Mouse (Mus musculus) thymus, adult 2 months (tissue): ENCODE results near the gene Klk1b22. TPM values are rescaled to one million over a fixed set of nuclear protein-coding genes. Genes with fewer than 3 reads are reported as not detected.
"Not testable (repeated sequence)": the region's sequence is repeated elsewhere in the genome, so short reads cannot be mapped to it uniquely, and the experiment has no call there.

ENCODE experiments used
- DNase-seq: peaks from one replicate; pipeline ENCODE4 v3.0.0; 2021
- H3K27ac ChIP-seq: fragments of 200-500 bp; 2 replicates; pipeline ENCODE4 v1.5.1; 2012; ENCODE audit warnings: low read length, control low read depth; ENCODE audit not compliant: control insufficient read depth, insufficient read depth
- H3K27me3 ChIP-seq: fragments of 200-500 bp; 2 replicates; pipeline ENCODE4 v1.6.1; 2012; ENCODE audit warnings: mild to moderate bottlenecking, low read length, moderate library complexity, mixed read lengths; ENCODE audit not compliant: control insufficient read depth, insufficient read depth
- H3K36me3 ChIP-seq: fragments of 200-500 bp; 2 replicates; pipeline ENCODE4 v1.6.1; 2012; ENCODE audit warnings: mild to moderate bottlenecking, low read length, moderate library complexity; ENCODE audit not compliant: control insufficient read depth, insufficient read depth
- H3K4me1 ChIP-seq: fragments of 200-500 bp; replicated peaks from 2 replicates; pipeline ENCODE4 v1.6.1; 2012; ENCODE audit warnings: low read length; ENCODE audit not compliant: control insufficient read depth, insufficient read depth
- H3K4me3 ChIP-seq: fragments of 200-500 bp; 2 replicates; pipeline ENCODE4 v1.5.1; 2012; ENCODE audit warnings: mild to moderate bottlenecking, low read length, control low read depth, moderate library complexity; ENCODE audit not compliant: control insufficient read depth, insufficient read depth
- CTCF ChIP-seq: fragments of 200-500 bp; IDR thresholded peaks from 2 replicates; pipeline ENCODE4 v1.5.1; 2012; ENCODE audit warnings: mild to moderate bottlenecking, control low read depth, low read length, moderate library complexity, borderline replicate concordance; ENCODE audit not compliant: control insufficient read depth, poor library complexity, insufficient read depth; ENCODE audit errors: extremely low read depth
- POLR2A ChIP-seq: fragments of 200-500 bp; IDR thresholded peaks from 2 replicates; pipeline ENCODE4 v1.6.1; 2012; ENCODE audit warnings: mild to moderate bottlenecking, low read length, control low read depth, moderate library complexity; ENCODE audit not compliant: control insufficient read depth, poor library complexity, insufficient read depth; ENCODE audit errors: extremely low read depth
- WGBS: fragments of 180-500 bp; shearing (Covaris S2); methylation state at CpG from one replicate; pipeline ENCODE4 v1.1.7; 2018; 5-methylcytosine and 5-hydroxymethylcytosine counted together
- polyA plus RNA-seq: library from polyadenylated mRNA; depleted of rRNA; stranded (reverse); fragments of >200 nt; gene quantifications from 2 replicates; pipeline ENCODE4 v1.2.3, GENCODE M21; 2012; rRNA removed

Klk1b22 gene
- 0.27 and 0.70 TPM in 2 replicates for polyA plus RNA-seq

DNA sequence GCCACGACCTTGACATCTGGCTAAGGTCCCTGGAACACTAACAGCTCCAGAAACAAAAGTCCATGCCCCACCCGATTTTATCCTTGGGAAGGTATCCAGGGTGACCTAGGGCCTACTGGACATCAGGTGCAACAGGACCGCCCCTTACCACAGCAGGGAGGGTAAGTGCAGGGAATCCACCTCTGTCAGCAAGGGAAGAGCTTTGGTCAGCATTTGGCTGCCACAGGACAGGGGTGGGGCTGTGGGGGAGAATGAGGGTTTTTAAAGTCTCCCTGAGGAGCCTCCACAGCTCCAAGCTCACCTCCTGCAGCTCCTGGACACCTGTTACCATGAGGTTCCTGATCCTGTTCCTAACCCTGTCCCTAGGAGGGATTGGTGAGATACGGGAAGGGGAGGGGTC, at the start of gene Klk1b22:
Gene Klk1b22 (plus strand): TSS at position 301 of the 400 bp plus-strand sequence.
- WGBS = 66% methylated on average over 4 of the region's 4 CpGs
- no peak within 1 kb of the TSS for H3K4me3 ChIP-seq
- no peaks in the 10 kb centered on the region for H3K36me3 ChIP-seq
- no peak within 1 kb of the TSS for H3K27ac ChIP-seq
- H3K27me3 ChIP-seq = no peaks in the 10 kb centered on the region
- H3K4me1 ChIP-seq = no peaks in the 10 kb centered on the region
- TF ChIP-seq POLR2A (no peak), CTCF (no peak)
- DNase-seq = no peak

DNA sequence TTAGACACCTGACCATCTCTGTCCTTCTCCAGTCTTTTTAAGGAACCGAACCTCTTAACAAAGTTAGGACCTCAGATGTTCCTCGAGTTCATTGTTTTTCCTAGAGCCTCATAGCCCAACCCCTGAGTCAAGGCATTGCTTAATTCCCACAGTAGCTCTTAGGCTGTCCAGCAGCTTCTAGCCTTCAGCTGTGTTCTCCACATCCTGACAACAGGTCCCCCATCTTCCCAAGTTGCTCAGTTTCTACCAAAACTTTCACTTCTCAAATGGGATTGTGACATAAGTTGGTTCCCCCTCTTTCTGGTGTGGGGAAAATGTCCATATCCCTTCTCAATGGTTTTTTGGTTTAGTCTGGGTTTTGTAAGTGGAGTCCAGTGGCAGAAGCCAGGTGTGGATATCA, 40.4 kb upstream of the Klk1b22 start:
- H3K36me3 ChIP-seq = no peaks in the 10 kb centered on the region
- no peak overlapping the region for H3K27ac ChIP-seq
- H3K27me3 ChIP-seq = no peaks in the 10 kb centered on the region
- H3K4me3 ChIP-seq = no peak overlapping the region
- TF ChIP-seq POLR2A = no peak
- no peak for TF ChIP-seq CTCF
- DNase-seq = no peak
- H3K4me1 ChIP-seq = no peaks in the 10 kb centered on the region
- 88% methylated on average over 2 of the region's 2 CpGs for WGBS

DNA sequence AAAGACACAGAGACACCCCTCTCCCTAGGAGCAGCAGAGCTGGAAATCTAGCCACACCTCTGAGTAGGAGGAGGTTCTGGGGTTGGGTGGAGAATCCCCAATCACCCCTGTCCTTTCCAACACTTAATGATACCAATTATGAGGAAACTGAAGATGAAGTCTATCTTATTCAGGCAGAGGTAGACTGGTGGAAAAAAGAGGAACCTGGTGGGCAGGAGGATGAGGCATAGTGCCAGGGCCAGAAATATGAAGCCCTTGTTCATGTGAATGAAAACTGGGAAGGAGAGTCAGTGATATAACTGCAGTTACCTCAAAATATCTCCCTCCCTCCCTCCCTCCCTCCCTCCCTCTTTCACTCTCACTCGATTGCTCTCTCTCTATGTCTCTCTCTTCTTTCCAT, 34.8 kb upstream of the Klk1b22 start:
- Histone ChIP-seq H3K4me3 (no peak overlapping the region), H3K4me1 (no peaks in the 10 kb centered on the region), H3K36me3 (no peaks in the 10 kb centered on the region), H3K27ac (no peak overlapping the region), H3K27me3 (no peaks in the 10 kb centered on the region)
- TF ChIP-seq CTCF (no peak), POLR2A (no peak)
- DNase-seq = no peak
- 86% methylated on average over 1 of the region's 1 CpGs for WGBS

GRCm38 (mm10) chr7:44096111-44096510, 16.4 kb upstream of the Klk1b22 start:
- no peaks in the 10 kb centered on the region for H3K36me3 ChIP-seq
- DNase-seq = no peak
- H3K27me3 ChIP-seq = no peaks in the 10 kb centered on the region
- WGBS = 79% methylated on average over 1 of the region's 1 CpGs
- no peak for TF ChIP-seq POLR2A
- TF ChIP-seq CTCF = no peak
- H3K4me1 ChIP-seq = no peaks in the 10 kb centered on the region
- no peak overlapping the region for H3K4me3 ChIP-seq
- no peak overlapping the region for H3K27ac ChIP-seq

DNA sequence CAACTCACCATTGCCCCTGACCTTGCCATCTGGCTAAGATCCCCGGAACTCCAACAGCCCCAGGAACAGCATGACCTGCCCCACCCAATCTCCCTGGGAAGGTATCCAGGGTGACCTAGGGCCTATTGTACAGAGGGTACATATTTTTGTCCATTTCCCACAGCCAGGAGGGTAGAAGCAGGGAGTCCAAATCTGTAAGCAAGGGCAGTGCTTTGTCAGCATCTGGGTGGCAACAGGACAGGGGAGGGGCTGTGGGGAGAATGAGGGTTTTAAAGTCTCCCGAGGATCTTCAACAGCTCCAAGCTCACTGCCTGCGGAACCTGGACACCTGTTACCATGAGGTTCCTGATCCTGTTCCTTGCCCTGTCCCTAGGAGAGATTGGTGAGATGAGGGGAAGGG, 10.4 kb upstream of the Klk1b22 start, which contains the start of gene Klk1b21:
Gene Klk1b21 (plus strand): TSS at position 301 of the 400 bp plus-strand sequence.
- DNase-seq, H3K36me3 ChIP-seq, H3K27me3 ChIP-seq, H3K4me3 ChIP-seq, H3K27ac ChIP-seq, H3K4me1 ChIP-seq: not testable (repeated sequence)
- WGBS = 78% methylated on average over 3 of the region's 3 CpGs

GRCm38 (mm10) chr7:44123445-44123844, 11.0 kb downstream of the Klk1b22 start:
- Histone ChIP-seq H3K4me1 (no peaks in the 10 kb centered on the region), H3K27ac (no peak overlapping the region), H3K36me3 (no peaks in the 10 kb centered on the region), H3K4me3 (no peak overlapping the region), H3K27me3 (no peaks in the 10 kb centered on the region)
- WGBS = 95% methylated on average over 6 of the region's 6 CpGs
- DNase-seq = no peak
- TF ChIP-seq CTCF = no peak
- TF ChIP-seq POLR2A = no peak

DNA sequence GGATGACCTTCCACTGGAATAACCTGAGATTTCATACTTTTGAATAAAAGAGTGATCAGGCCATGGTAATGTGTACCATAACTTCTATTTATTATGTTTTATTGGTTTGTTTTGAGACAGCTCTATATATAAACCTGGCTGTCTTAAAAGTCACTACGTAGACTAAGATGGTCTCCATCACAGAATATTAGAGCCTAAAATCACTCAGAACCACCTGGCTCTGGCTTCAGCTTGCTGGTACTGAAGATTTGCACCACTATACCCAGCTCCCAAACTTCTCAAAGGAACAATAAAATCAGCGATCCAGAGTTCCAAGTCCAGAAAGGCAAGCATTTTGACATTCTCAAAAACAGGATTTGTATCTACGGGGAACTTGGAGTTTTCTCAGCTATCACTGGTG, 24.0 kb downstream of the Klk1b22 start, which contains the start of gene Klk1b16:
Gene Klk1b16 (plus strand): TSS at position 301 of the 400 bp plus-strand sequence.
- H3K36me3 ChIP-seq = no peaks in the 10 kb centered on the region
- H3K27me3 ChIP-seq = no peaks in the 10 kb centered on the region
- no peak for DNase-seq
- no peak within 1 kb of the TSS for H3K27ac ChIP-seq
- no peak for TF ChIP-seq POLR2A
- TF ChIP-seq CTCF = no peak
- no peak within 1 kb of the TSS for H3K4me3 ChIP-seq
- WGBS = 91% methylated on average over 3 of the region's 3 CpGs
- H3K4me1 ChIP-seq = no peaks in the 10 kb centered on the region

Other genes starting within 250 kb of the Klk1b22 start
- 1.9 and 2.0 TPM in 2 replicates for gene Klk4, start 231.5 kb upstream of the Klk1b22 start, polyA plus RNA-seq
- 0.65 and 0.70 TPM in 2 replicates for gene Klk15, start 178.9 kb upstream of the Klk1b22 start, polyA plus RNA-seq
- 0.84 and 1.1 TPM in 2 replicates for gene Klk1b8, start 162.0 kb upstream of the Klk1b22 start, polyA plus RNA-seq
- gene Klk1b1, start 145.9 kb upstream of the Klk1b22 start, polyA plus RNA-seq = 0.57 TPM in 2 replicates
- gene Klk1b9, start 136.6 kb upstream of the Klk1b22 start, polyA plus RNA-seq = 1.8 and 2.3 TPM in 2 replicates
- gene Klk1b11, start 116.8 kb upstream of the Klk1b22 start, polyA plus RNA-seq = 2.3 and 3.7 TPM in 2 replicates
- gene Klk1b26, start 100.5 kb upstream of the Klk1b22 start, polyA plus RNA-seq = 1.8 and 5.7 TPM in 2 replicates
- 5.2 and 5.3 TPM in 2 replicates for gene Klk1b27, start 60.4 kb upstream of the Klk1b22 start, polyA plus RNA-seq
- 0.32 TPM in 1 of 2 replicates, not detected in the other for gene Klk1b21, start 10.3 kb upstream of the Klk1b22 start, polyA plus RNA-seq
- gene Klk1b16, start 24.1 kb downstream of the Klk1b22 start, polyA plus RNA-seq = 0.46 and 0.86 TPM in 2 replicates
- 0.15 and 0.27 TPM in 2 replicates for gene Klk1b24, start 75.6 kb downstream of the Klk1b22 start, polyA plus RNA-seq
- 0.75 and 0.97 TPM in 2 replicates for gene Klk1b3, start 85.5 kb downstream of the Klk1b22 start, polyA plus RNA-seq
- 0.71 and 1.7 TPM in 2 replicates for gene Klk1b4, start 94.8 kb downstream of the Klk1b22 start, polyA plus RNA-seq
- gene Klk1b5, start 103.3 kb downstream of the Klk1b22 start, polyA plus RNA-seq = 0.18 and 0.44 TPM in 2 replicates
- gene Klk1, start 112.7 kb downstream of the Klk1b22 start, polyA plus RNA-seq = 21.7 and 27.1 TPM in 2 replicates
- gene Gm36864, start 123.5 kb downstream of the Klk1b22 start, polyA plus RNA-seq = not detected in 2 replicates
- 2.4 and 3.6 TPM in 2 replicates for gene 1700028J19Rik, start 134.0 kb downstream of the Klk1b22 start, polyA plus RNA-seq
- 173 and 177 TPM in 2 replicates for gene 2410002F23Rik, start 134.0 kb downstream of the Klk1b22 start, polyA plus RNA-seq
- 0.16 and 0.24 TPM in 2 replicates for gene Acp4, start 144.7 kb downstream of the Klk1b22 start, polyA plus RNA-seq
- gene Gm15517, start 148.8 kb downstream of the Klk1b22 start, polyA plus RNA-seq = 1.1 TPM in 1 of 2 replicates, not detected in the other
- 2.3 and 3.1 TPM in 2 replicates for gene Clec11a, start 194.2 kb downstream of the Klk1b22 start, polyA plus RNA-seq
- gene Shank1, start 197.6 kb downstream of the Klk1b22 start, polyA plus RNA-seq = 1.1 and 1.9 TPM in 2 replicates